Mouse (Mus musculus): ENCODE measurements around the gene Fbxo31. TPM values are rescaled to one million over a fixed set of nuclear protein-coding genes. Genes with fewer than 3 reads are reported as not detected.
"Not testable (repeated sequence)": the region's sequence is repeated elsewhere in the genome, so short reads cannot be mapped to it uniquely, and the experiment has no call there.

The Fbxo31 gene
- polyA plus RNA-seq, 1 experiment from 2014 or later, result 17.0 TPM

- no peaks in the 10 kb centered on the region for H3K27me3 ChIP-seq (ENCODE audit: insufficient read depth, poor library complexity, severe bottlenecking)
- peak; percentile 90 for DNase-seq (ENCODE audit: low spot score)
- peaks cover 84% of the 10 kb centered on the region for H3K36me3 ChIP-seq
- 32% methylated on average over 7 of the region's 7 CpGs for WGBS
- H3K27ac ChIP-seq, result no peak overlapping the region
- H3K4me3 ChIP-seq, result no peak overlapping the region
- H3K4me1 ChIP-seq, result no peaks in the 10 kb centered on the region
- H3K9me3 ChIP-seq, result no peaks in the 10 kb centered on the region
Observed at GRCm38 (mm10) chr8:121598892-121599291, 20.3 kb upstream of the Fbxo31 start.

GRCm38 (mm10) chr8:121598190-121598589 lies 19.6 kb upstream of the Fbxo31 start:
- WGBS, result 87% methylated on average over 7 of the region's 7 CpGs
- Histone ChIP-seq H3K9me3 (no peaks in the 10 kb centered on the region), H3K4me1 (no peaks in the 10 kb centered on the region), H3K27ac (no peak overlapping the region), H3K36me3 (peaks cover 86% of the 10 kb centered on the region), H3K27me3 (ENCODE audit: insufficient read depth, poor library complexity, severe bottlenecking) (no peaks in the 10 kb centered on the region), H3K4me3 (no peak overlapping the region)
- no peak for DNase-seq (ENCODE audit: low spot score)

GRCm38 (mm10) chr8:121597492-121597891 lies 18.9 kb upstream of the Fbxo31 start:
- not testable (repeated sequence) for H3K4me1 ChIP-seq; H3K9me3 ChIP-seq; DNase-seq (ENCODE audit: low spot score); H3K27me3 ChIP-seq (ENCODE audit: insufficient read depth, poor library complexity, severe bottlenecking); H3K4me3 ChIP-seq; H3K27ac ChIP-seq
- 78% methylated on average over 2 of the region's 2 CpGs for WGBS
- H3K36me3 ChIP-seq, result peaks cover 81% of the 10 kb centered on the region

GRCm38 (mm10) chr8:121593983-121594382 lies 15.4 kb upstream of the Fbxo31 start:
- peaks cover 23% of the 10 kb centered on the region for H3K4me1 ChIP-seq
- no peak for DNase-seq (ENCODE audit: low spot score)
- no peaks in the 10 kb centered on the region for H3K9me3 ChIP-seq
- 78% methylated on average over 9 of the region's 9 CpGs for WGBS
- H3K4me3 ChIP-seq, result no peak overlapping the region
- H3K27ac ChIP-seq, result no peak overlapping the region
- peaks cover 47% of the 10 kb centered on the region for H3K36me3 ChIP-seq
- no peaks in the 10 kb centered on the region for H3K27me3 ChIP-seq (ENCODE audit: insufficient read depth, poor library complexity, severe bottlenecking)

- Histone ChIP-seq H3K4me1 (peaks cover 23% of the 10 kb centered on the region), H3K36me3 (peaks cover 45% of the 10 kb centered on the region), H3K9me3 (no peaks in the 10 kb centered on the region), H3K27ac (no peak overlapping the region), H3K4me3 (no peak overlapping the region), H3K27me3 (ENCODE audit: insufficient read depth, poor library complexity, severe bottlenecking) (no peaks in the 10 kb centered on the region)
- 92% methylated on average over 5 of the region's 5 CpGs for WGBS
- DNase-seq (ENCODE audit: low spot score), result no peak
Observed at GRCm38 (mm10) chr8:121593293-121593692, 14.7 kb upstream of the Fbxo31 start.

GRCm38 (mm10) chr8:121591178-121592066 lies 12.8 kb upstream of the Fbxo31 start:
- no peak for DNase-seq (ENCODE audit: low spot score)
- no peaks in the 10 kb centered on the region for H3K9me3 ChIP-seq
- 14% methylated on average over 20 of the region's 20 CpGs for WGBS
- H3K36me3 ChIP-seq, result peaks cover 30% of the 10 kb centered on the region
- H3K27me3 ChIP-seq (ENCODE audit: insufficient read depth, poor library complexity, severe bottlenecking), result no peaks in the 10 kb centered on the region
- H3K4me3 ChIP-seq, result peak overlapping the region; percentile 99
- peak overlapping the region; percentile 92; the same call in 1 of the 2 replicates for H3K27ac ChIP-seq
- H3K4me1 ChIP-seq, result peaks cover 23% of the 10 kb centered on the region

- peak within 1 kb of the TSS; percentile 99 for H3K4me3 ChIP-seq
- H3K36me3 ChIP-seq, result peaks cover 21% of the 10 kb centered on the region
- WGBS, result under 1% methylated on average over 94 of the region's 94 CpGs
- no peaks in the 10 kb centered on the region for H3K27me3 ChIP-seq (ENCODE audit: insufficient read depth, poor library complexity, severe bottlenecking)
- H3K9me3 ChIP-seq, result no peaks in the 10 kb centered on the region
- H3K4me1 ChIP-seq, result peaks cover 26% of the 10 kb centered on the region
- H3K27ac ChIP-seq, result peak within 1 kb of the TSS; percentile 92
- peak; percentile 95 for DNase-seq (ENCODE audit: low spot score)
Observed at GRCm38 (mm10) chr8:121590203-121591177, 11.9 kb upstream of the Fbxo31 start, which contains the start of gene Map1lc3b. Map1lc3b (plus strand) TSS chr8:121590361.

GRCm38 (mm10) chr8:121589205-121589726 lies 10.7 kb upstream of the Fbxo31 start:
- WGBS, result 28% methylated on average over 2 of the region's 2 CpGs
- no peaks in the 10 kb centered on the region for H3K9me3 ChIP-seq
- H3K36me3 ChIP-seq, result peaks cover 10% of the 10 kb centered on the region
- peaks cover 30% of the 10 kb centered on the region for H3K4me1 ChIP-seq
- H3K4me3 ChIP-seq, result peak overlapping the region; percentile 99; the same call in 1 of the 2 replicates
- peak; percentile 89 for DNase-seq (ENCODE audit: low spot score)
- no peaks in the 10 kb centered on the region for H3K27me3 ChIP-seq (ENCODE audit: insufficient read depth, poor library complexity, severe bottlenecking)
- H3K27ac ChIP-seq, result peak overlapping the region; percentile 92

GRCm38 (mm10) chr8:121588750-121589149 lies 10.1 kb upstream of the Fbxo31 start:
- H3K4me3 ChIP-seq, result no peak overlapping the region
- H3K9me3 ChIP-seq, result no peaks in the 10 kb centered on the region
- WGBS, result 74% methylated on average over 4 of the region's 4 CpGs
- DNase-seq (ENCODE audit: low spot score), result peak; percentile 90
- H3K4me1 ChIP-seq, result peaks cover 30% of the 10 kb centered on the region
- H3K36me3 ChIP-seq, result peaks cover 5% of the 10 kb centered on the region
- no peaks in the 10 kb centered on the region for H3K27me3 ChIP-seq (ENCODE audit: insufficient read depth, poor library complexity, severe bottlenecking)
- H3K27ac ChIP-seq, result peak overlapping the region; percentile 92; the same call in 1 of the 2 replicates

GRCm38 (mm10) chr8:121585159-121585825 lies 6.7 kb upstream of the Fbxo31 start:
- H3K9me3 ChIP-seq, result no peaks in the 10 kb centered on the region
- WGBS, result 1% methylated on average over 47 of the region's 47 CpGs
- peaks cover 18% of the 10 kb centered on the region for H3K4me1 ChIP-seq
- DNase-seq (ENCODE audit: low spot score), result peak; percentile 99
- no peaks in the 10 kb centered on the region for H3K36me3 ChIP-seq
- H3K4me3 ChIP-seq, result peak overlapping the region; percentile 74
- no peaks in the 10 kb centered on the region for H3K27me3 ChIP-seq (ENCODE audit: insufficient read depth, poor library complexity, severe bottlenecking)
- H3K27ac ChIP-seq, result peak overlapping the region; percentile 89

- 40% methylated on average over 13 of the region's 13 CpGs for WGBS
- no peak for DNase-seq (ENCODE audit: low spot score)
- no peaks in the 10 kb centered on the region for H3K36me3 ChIP-seq
- peak overlapping the region; percentile 89; the same call in 1 of the 2 replicates for H3K27ac ChIP-seq
- H3K4me3 ChIP-seq, result peak overlapping the region; percentile 74
- H3K27me3 ChIP-seq (ENCODE audit: insufficient read depth, poor library complexity, severe bottlenecking), result no peaks in the 10 kb centered on the region
- peaks cover 19% of the 10 kb centered on the region for H3K4me1 ChIP-seq
- H3K9me3 ChIP-seq, result no peaks in the 10 kb centered on the region
Observed at GRCm38 (mm10) chr8:121584730-121585129, 6.1 kb upstream of the Fbxo31 start.

- H3K36me3 ChIP-seq, result no peaks in the 10 kb centered on the region
- H3K9me3 ChIP-seq, result no peaks in the 10 kb centered on the region
- peaks cover 18% of the 10 kb centered on the region for H3K4me1 ChIP-seq
- no peak overlapping the region for H3K4me3 ChIP-seq
- no peaks in the 10 kb centered on the region for H3K27me3 ChIP-seq (ENCODE audit: insufficient read depth, poor library complexity, severe bottlenecking)
- 50% methylated on average over 8 of the region's 8 CpGs for WGBS
- no peak for DNase-seq (ENCODE audit: low spot score)
- H3K27ac ChIP-seq, result no peak overlapping the region
Observed at GRCm38 (mm10) chr8:121583653-121584052, 5.0 kb upstream of the Fbxo31 start.

Data from heart, embryonic 10.5 days (tissue).